Mouse (Mus musculus): ENCODE results near the gene Rps2. TPM values are rescaled to one million over a fixed set of nuclear protein-coding genes. Genes with fewer than 3 reads are reported as not detected.
"Not testable (repeated sequence)": the region's sequence is repeated elsewhere in the genome, so short reads cannot be mapped to it uniquely, and the experiment has no call there.

The Rps2 gene
- total RNA-seq (2015), result 5,974 and 6,144 TPM in 2 replicates
- total RNA-seq (2017), result 1,525 and 1,766 TPM in 2 replicates

GRCm38 (mm10) chr17:24717943-24718342 is at the start of gene Rps2, which contains the start of gene Rnf151:
Rps2 (plus strand) TSS chr17:24718116.
Rnf151 (minus strand) TSS chr17:24718063.
- no peak for ATAC-seq (replicated peaks; ENCODE audit: poor library complexity)

GRCm38 (mm10) chr17:24669214-24669544 is 48.7 kb upstream of the Rps2 start:
- ATAC-seq (replicated peaks; ENCODE audit: poor library complexity), result not testable (repeated sequence)

GRCm38 (mm10) chr17:24669545-24670245 is 48.2 kb upstream of the Rps2 start, which contains the start of gene Zfp598:
Zfp598 (plus strand) TSS chr17:24669687.
- peak; percentile 93 for ATAC-seq (replicated peaks; ENCODE audit: poor library complexity)

- ATAC-seq (replicated peaks; ENCODE audit: poor library complexity), result no peak
These were observed 47.6 kb upstream of the Rps2 start for GRCm38 (mm10) chr17:24670246-24670844.

- ATAC-seq (replicated peaks; ENCODE audit: poor library complexity), result no peak
These were observed 46.6 kb upstream of the Rps2 start for GRCm38 (mm10) chr17:24671346-24671745.

- peak; percentile 7; the same call in 1 of the 2 replicates for ATAC-seq (replicated peaks; ENCODE audit: poor library complexity)
These were observed 45.8 kb upstream of the Rps2 start for GRCm38 (mm10) chr17:24672141-24672540.

- no peak for ATAC-seq (replicated peaks; ENCODE audit: poor library complexity)
These were observed 43.6 kb upstream of the Rps2 start for GRCm38 (mm10) chr17:24674277-24674676.

GRCm38 (mm10) chr17:24676187-24676586 is 41.7 kb upstream of the Rps2 start:
- ATAC-seq (replicated peaks; ENCODE audit: poor library complexity), result peak; percentile 86

- ATAC-seq (replicated peaks; ENCODE audit: poor library complexity), result no peak
These were observed 41.0 kb upstream of the Rps2 start for GRCm38 (mm10) chr17:24676877-24677276.

- ATAC-seq (replicated peaks; ENCODE audit: poor library complexity), result no peak
These were observed 40.3 kb upstream of the Rps2 start for GRCm38 (mm10) chr17:24677500-24678080.

- ATAC-seq (replicated peaks; ENCODE audit: poor library complexity), result peak; percentile 60
These were observed 31.4 kb upstream of the Rps2 start for GRCm38 (mm10) chr17:24686514-24686913.

- ATAC-seq (replicated peaks; ENCODE audit: poor library complexity), result peak; percentile 78
These were observed 30.7 kb upstream of the Rps2 start for GRCm38 (mm10) chr17:24687146-24687595.

GRCm38 (mm10) chr17:24687599-24687998 is 30.3 kb upstream of the Rps2 start:
- ATAC-seq (replicated peaks; ENCODE audit: poor library complexity), result no peak

GRCm38 (mm10) chr17:24689251-24690081 is 28.4 kb upstream of the Rps2 start, which contains the start of gene Syngr3:
Syngr3 (minus strand) TSS chr17:24689955.
- no peak for ATAC-seq (replicated peaks; ENCODE audit: poor library complexity)

GRCm38 (mm10) chr17:24692385-24692784 is 25.5 kb upstream of the Rps2 start:
- no peak for ATAC-seq (replicated peaks; ENCODE audit: poor library complexity)

GRCm38 (mm10) chr17:24695326-24696010 is 22.4 kb upstream of the Rps2 start:
- ATAC-seq (replicated peaks; ENCODE audit: poor library complexity), result peak; percentile 1; the same call in 1 of the 2 replicates

GRCm38 (mm10) chr17:24696011-24696697 is 21.8 kb upstream of the Rps2 start, which contains the start of the genes Gfer and Noxo1:
Gfer (minus strand) TSS chr17:24696156.
Noxo1 (plus strand) TSS chr17:24696234.
- peak; percentile 81 for ATAC-seq (replicated peaks; ENCODE audit: poor library complexity)

GRCm38 (mm10) chr17:24697985-24698384 is 19.9 kb upstream of the Rps2 start:
- no peak for ATAC-seq (replicated peaks; ENCODE audit: poor library complexity)

GRCm38 (mm10) chr17:24698715-24699114 is 19.2 kb upstream of the Rps2 start:
- no peak for ATAC-seq (replicated peaks; ENCODE audit: poor library complexity)

- no peak for ATAC-seq (replicated peaks; ENCODE audit: poor library complexity)
These were observed 18.4 kb upstream of the Rps2 start for GRCm38 (mm10) chr17:24699473-24699872.
